Mouse (Mus musculus) frontal cortex, postnatal 36 days (tissue): ENCODE data around the gene Rtkn.
A peak's percentile ranks its signal among the peaks of the same experiment; 100 is the strongest.
"Not testable (repeated sequence)": the region's sequence is repeated elsewhere in the genome, so short reads cannot be mapped to it uniquely, and the experiment has no call there.

Experiments
- DNase-seq, 2 experiments: peaks; one replicate each; pipeline ENCODE4 v3.0.0; 2022; ENCODE audit warnings: low spot score in 2 of 2

Rtkn gene

DNA sequence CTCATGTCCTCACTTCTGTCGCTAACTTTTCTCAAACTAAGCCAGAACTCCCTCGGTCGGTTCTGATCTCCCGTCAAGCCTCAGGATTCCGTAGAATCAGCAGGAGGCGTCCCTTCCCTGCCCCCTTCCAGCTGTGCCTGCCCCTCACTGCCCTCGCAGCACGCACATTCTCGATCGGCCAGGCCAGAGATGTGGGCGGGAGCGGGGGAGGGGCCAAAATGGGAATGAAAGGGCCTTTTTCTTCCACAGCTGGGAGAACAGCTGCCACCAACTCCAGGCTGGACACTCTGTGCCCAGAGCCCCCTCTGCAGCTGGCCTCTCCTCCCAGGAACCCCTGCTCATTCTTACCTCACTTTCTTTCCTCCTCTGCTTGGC is 2.3 kb downstream of the Rtkn start:
- DNase-seq: peak; percentile 60

DNA sequence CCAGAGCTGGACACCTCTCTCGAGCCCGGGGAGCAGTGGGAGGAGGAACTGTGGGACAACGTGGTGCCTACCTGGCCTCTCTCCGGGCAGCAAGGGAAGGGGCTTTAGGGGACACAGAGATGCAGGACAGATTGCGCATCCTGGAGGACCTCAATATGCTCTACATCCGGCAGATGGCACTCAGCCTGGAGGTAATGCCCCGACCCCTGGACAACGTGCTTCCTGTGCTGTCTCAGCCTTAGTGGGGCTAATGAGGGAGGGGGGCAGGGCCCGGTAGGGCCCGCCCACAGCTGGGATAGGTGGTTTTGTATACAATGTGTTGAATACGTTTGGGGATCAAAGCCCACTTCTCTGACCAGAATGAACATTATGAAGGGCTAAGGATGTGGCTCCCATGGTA is 2.8 kb downstream of the Rtkn start:
- no peak for DNase-seq

DNA sequence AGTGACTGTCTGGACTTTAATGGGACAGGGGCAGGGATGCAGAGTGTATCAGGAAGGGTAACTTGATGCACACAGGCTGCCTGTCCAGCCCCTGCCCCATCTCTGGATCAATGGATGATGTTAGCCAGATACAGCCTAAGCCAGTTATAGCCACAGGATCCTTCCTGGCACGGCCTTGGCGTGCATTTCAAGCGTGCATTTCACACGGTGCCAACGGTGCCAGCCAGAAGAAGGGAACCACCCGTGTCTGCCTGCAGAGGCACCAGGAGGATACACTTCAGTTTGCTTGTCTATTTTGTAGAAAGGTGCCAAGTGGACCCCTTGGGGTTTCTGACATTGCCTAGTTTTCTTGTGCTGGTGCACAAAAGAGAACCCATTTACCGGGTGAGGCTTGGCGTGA is 4.8 kb downstream of the Rtkn start:
- DNase-seq: no peak

DNA sequence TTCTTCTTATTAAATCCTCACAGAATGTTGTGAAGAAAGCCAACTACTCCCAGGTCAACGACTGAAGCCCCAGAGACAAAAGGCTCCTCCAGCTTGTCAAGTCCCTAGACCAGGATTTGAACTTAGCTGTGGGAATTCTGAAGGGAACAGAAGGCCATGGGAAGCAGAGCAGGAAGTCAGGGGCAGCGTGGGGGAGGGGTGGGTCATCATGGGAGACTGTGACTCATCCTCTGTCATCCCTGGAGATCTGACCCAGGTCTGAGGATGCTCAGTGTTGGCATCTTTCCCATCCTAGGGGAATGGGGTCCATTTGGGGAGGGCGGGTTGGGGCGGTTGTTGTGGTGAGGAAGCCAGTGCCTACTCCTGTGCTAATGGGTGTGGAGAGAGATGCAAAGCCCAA is 6.4 kb downstream of the Rtkn start:
- no peak for DNase-seq

DNA sequence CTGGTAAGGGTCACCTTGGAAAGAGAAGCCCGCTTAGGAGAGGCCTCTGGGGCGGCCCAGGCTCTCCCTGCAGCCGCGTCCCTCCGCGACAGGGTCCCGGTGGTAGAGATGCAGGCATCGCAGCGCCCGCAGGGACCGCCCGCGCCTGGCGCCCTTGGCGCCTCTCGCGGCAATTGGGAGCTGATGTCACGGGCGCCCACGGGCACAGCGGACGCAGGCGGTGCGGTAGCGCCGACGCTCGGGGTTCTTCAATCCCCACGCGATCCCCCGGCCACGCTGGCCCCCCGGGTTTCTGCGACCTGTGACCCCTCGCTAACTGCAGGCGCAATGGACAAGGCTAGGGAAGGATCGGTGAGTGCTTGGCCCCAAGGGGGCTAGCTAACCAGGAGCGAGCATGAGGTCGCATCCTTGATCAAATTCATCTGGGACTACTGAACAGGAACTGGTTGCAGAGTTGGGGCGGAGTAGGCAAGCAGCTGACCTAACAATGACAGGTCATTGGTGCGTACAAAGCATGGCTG is 7.0 kb downstream of the Rtkn start:
- DNase-seq: peak; percentile 72 to 76

DNA sequence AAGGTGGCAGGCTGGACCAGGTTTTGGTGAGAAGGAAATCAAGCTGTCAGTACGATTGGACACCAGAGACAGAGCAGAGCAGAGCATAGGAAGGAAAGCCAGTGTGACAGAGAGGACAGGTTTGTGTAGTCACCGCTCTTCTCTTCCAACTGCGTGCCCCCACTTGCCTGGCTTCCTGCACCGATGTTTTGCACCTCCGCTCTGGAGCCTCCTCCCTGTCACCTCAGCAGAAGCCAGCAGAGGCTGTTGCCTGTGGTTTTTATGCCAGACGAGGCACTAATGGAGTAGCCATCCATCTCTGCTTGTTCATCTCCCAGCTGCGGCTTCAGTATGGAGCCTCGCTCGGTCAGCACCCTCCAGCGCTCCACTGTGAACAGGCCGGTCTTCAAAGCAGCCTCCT is 7.6 kb downstream of the Rtkn start:
- peak; percentile 51 to 55 for DNase-seq

DNA sequence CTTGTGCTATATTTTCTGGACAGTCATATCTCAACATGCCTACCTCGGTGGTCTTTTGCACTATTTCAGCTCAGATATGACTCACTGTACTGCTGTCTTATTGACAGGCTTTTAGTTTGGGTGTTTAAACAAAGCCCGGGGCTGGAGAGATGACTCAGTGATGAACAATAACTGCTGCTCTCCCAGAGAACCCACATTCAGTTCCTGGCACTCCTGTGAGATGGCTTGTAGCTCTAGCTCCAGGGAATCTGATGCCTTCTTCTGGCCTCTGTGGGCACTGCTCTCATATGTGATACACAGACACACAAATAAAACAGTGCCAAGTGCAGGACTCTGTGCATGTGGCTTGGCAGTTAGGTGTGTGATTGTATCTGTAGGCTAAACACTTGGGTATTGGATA is 9.9 kb downstream of the Rtkn start:
- DNase-seq: no peak

DNA sequence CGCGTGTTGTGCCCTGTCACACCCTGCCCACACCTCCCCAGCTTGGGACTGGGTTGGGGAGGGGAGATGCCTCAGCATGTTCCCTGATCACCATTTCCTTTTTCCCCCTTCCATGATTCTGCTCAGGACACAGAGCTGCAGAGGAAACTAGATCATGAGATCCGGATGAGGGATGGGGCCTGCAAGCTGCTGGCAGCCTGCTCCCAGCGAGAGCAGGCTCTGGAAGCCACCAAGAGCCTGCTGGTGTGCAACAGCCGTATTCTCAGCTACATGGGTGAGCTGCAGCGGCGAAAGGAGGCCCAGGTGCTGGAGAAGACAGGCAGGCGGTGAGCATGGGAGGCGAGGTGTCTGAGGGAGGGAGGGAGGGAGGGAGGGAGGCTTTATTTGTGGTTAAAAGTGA is 10.5 kb downstream of the Rtkn start:
- DNase-seq: no peak

DNA sequence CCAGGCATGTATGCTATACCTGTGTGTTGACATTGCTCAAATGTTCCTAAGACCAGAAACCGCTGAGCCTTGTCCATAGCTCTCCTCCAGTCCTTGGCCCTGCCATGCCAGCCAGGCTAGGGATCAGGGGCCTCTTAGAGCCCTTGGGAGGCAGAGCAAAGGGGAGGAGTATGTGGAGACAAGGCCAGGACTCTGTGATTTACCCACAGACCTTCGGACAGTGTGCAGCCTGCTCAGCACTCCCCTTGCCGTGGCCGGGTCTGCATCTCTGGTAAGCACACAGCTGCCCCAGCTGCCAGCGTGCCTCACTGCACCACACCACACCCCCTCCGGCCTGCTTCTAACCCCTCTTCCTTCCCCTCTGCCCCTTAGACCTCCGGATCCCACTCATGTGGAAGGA is 12.0 kb downstream of the Rtkn start:
- DNase-seq: no peak

DNA sequence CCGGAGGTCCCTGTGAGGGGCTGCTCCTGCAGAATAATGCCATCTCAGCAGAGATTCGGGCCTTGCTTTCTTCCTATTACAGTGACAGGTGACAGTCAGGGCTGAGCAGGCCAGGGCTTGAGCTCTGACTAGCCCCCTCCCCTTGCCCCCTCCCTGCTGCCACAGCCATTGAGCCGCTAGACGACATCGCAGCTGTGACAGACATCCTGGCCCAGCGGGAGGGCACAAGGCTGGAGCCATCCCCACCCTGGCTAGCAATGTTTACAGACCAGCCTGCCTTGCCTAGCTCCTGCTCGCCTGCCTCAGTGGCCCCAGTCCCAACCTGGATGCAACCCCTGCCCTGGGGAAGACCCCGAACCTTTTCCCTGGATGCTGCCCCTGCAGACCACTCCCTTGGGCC is 16.5 kb downstream of the Rtkn start:
- DNase-seq: no peak

DNA sequence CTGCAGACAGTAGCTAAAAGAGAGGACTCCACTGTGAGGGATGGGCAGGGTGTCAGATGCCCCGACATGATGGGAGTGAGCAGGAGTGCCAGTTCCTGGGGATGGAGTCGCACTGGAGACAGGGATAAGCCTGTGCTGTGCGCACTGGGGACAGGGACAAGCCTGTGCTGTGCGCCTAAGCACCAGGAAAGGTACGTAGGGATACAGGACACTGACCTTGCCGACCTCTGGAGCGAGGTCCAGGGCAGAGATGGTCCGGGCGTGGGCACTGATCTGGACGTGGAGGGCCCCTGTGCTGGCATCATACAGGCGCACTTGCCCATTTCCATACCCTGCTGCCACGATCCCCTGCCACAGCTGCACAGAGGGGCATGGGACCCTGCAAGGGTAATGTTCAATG is 17.8 kb downstream of the Rtkn start:
- no peak for DNase-seq

DNA sequence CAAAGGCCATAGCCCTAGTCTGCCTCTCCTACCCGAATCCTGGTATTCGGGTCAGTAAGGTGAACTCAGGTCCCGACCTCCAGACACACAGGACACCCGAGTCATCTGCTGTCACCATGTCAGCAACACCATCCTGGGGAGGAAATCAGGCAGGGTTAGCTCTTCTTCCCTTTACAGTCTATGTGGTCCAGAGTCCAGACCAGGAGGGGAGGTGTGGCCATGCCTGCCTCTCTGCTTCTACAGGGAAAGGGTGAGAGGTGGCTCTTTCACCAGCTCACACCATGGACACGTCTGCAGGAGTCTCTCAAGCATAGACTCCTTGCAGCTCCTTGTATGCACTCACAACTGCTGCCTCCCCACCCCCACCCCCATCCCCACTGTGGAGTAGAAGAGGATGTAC is 18.2 kb downstream of the Rtkn start:
- no peak for DNase-seq

DNA sequence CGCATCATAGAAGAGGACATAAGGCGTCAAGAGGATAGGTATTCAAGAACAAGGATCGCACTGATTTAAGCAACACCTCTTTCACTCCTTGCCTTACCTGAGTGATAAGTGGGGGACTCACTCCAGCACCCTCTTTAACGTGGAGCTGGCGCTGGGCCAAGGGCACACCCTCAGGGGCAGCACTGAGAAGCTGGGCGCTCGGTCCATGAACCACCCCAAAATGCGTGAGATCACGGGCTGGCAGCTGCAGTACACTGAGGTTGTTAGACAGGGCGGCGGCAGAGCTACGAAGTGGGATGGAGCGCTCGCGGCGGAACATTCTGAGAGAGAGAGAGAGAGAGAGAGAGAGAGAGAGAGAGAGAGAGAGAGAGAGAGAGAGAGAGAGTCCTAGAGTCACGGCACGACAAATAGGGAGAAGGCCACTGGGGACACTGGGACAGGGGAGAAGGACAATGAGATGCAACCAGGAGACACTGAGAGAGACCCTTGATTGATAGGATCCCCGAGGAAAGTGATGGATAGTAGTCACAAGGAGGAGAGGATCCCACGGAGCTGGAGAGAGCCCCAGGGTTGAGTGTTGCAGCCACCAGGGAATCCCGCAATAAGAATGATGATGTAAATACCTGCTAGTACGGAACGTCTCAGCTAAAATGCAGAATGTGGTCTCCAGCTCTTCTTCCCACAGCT is 20.4 kb downstream of the Rtkn start:
- DNase-seq: peak in 1 of 2 experiments; percentile 37

DNA sequence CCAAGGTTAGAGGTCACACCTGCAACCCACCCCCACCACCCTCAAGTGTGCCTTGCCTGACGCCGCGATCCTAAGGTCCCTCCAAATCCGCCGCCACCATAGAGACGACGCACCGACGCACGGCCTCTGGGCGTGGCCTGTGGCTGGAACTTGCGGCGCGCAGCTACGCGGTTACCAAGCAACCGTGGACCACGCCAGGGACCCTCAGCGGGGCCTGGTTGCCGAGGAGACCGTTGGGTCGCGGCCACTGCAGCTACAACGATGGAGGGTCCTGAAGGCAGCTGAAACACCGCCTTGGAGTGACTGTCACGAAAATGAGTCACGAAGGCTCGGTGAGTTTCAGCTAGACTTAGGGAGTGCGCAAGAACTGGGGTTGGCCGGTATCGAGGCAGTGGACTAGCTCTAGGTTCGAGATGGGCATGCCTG is 21.0 kb downstream of the Rtkn start, which contains the start of the genes Wdr54 and 1700003E16Rik:
TSS of gene Wdr54 (minus strand) at position 139 of the 426 bp plus-strand sequence.
TSS of gene 1700003E16Rik (plus strand) at position 146 of the 426 bp plus-strand sequence.
- DNase-seq: peak; percentile 79

DNA sequence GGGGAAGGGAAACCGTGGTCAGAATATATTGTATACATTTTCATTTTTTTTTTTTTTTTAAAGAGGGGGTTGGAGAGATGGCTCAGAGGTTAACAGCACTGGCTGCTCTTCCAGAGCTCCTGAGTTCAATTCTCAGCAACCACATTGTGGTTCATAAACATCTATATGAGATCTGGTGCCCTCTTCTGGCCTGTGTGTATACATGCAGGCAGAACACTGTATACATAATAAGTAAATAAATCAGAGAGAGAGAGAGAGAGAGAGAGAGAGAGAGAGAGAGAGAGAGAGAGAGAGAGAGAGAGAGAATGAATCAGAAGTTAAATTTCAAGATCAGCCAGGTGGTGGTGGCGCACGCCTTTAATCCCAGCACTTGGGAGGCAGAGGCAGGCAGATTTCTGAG is 24.2 kb downstream of the Rtkn start:
- not testable (repeated sequence) for DNase-seq

DNA sequence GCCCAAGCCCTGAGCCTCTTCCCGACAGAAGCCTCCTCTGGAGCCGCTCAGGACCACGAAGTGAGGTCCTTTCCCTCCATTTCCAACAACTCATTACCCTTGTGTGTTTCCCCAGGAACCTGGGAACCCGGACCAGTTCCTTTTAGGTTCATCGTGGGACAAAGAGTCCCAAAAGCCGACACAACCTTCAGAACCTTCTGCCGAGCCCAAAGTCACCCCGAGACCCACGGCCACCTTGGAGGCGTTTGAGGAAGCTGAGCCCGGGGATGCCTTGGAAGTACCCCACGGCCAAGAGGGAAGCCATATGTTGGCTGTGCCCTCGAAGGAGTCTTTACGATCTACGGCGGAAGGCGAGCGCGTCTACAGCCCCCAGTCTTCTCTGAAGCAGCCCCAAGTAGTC is 26.2 kb downstream of the Rtkn start:
- no peak for DNase-seq

DNA sequence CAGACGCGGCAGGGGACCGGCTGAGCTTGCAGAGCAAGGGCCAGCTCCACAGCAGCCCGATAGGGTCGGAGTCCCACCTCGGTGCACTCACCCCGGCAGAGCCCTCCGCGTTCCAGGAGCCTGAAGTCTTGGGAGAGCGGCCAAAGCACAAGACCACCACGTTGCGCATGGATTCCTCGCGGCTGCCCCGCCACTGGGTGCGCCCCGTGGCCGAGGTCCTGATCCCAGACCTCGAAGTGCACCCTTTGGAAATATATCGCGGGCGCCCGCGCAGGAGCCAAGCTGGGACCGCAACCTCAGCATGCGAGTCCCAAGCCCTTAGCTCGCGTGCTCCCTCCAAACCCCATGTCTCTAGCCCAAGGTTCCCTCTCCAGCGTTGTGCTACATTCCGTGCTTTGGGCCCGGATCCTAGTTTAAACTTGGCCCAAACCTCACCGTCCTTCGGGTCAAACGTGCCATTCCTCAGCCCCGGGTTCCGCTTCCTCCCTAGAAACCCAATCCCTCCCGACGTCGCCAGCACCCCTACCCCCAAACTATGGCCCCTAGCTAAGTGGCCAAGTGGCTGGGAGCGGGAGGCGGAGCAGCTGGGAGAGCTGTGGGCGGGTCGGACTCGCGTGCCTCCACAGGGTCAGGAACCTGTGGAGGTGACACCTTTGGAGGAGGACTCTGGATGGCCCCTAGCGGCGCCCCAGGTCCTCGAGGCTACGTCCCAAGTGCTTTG is 26.8 kb downstream of the Rtkn start:
- DNase-seq: no peak

DNA sequence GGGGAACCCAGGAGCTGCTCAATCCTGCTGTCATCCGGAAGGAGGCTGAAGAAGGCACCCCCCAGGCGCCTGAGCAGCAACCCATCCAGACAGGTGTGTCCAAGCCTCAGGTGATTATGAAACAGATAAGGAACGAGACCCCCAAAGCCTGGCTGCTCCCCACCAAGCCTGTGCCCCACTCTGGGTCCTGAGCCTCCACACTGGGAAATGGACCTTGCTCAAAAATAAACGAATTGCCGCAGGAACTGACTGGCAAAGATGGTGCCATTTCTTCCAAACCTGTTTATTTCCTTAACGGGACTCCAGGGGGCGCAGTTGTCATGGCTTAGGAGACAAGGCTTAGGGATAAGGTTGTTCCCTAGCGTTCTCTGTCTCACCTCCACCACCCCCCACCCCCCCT is 27.4 kb downstream of the Rtkn start:
- peak in 1 of 2 experiments; percentile 67 for DNase-seq

DNA sequence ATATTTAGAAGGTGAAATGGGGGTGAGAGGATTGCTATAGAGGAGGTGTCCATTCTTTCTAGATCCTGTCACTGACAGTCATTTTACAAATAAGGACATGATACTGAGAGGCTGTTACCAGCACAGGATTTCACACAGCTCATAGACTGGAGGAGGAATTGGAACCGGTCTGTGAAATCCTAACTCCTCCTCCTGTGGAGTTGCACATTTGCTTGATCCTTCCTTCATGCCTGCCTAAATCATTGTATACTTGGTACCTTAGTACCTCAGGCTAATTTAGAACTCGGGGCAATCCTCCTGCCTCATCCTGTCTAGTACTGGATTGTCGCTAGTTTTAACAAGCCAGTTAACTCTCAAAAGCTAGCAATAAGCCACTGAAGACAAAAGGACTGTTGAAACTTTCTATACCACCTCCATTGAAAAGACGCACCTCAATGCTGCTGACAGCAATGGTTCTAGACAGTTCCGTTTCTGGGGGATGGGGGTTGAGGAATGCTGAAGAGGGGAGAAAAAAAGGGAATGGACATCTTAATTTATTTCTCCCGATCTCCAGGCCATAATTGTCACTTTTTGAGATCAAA is 29.9 kb downstream of the Rtkn start:
- DNase-seq: no peak

DNA sequence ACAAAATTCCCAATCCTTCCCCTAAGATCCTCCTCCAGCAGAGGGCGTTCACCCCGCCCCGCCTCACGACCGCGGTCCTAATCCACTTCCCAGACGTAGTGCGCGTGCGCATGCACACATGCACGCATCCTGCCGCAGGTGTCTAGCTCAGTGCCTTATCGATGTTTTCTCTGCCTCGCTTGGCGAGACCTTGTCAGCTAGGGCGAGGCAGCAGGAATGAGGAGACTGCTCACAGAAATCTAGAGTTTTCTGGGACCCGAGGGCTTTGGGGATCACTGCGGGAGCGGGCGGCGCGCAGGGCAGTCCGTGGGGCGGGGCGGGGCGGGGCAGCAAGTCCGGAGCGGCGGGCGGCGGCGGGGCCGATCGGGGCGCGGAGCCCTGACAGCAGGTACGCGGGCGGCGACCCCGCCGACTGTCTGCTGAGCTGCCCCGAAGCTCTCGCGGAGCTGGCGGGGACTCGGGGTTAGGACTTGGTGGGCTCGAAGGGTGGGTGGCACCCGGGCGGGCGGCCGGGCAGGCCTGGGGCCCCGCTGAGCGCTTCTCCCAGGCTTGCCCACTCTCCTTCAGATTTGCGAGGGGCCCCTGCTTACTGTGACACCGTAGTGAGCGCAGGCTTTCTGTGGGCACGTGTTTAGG is 30.5 kb downstream of the Rtkn start, which contains the start of gene Dctn1:
TSS of gene Dctn1 (plus strand) at position 314 of the 636 bp plus-strand sequence.
- DNase-seq: peak; percentile 93 to 96

DNA sequence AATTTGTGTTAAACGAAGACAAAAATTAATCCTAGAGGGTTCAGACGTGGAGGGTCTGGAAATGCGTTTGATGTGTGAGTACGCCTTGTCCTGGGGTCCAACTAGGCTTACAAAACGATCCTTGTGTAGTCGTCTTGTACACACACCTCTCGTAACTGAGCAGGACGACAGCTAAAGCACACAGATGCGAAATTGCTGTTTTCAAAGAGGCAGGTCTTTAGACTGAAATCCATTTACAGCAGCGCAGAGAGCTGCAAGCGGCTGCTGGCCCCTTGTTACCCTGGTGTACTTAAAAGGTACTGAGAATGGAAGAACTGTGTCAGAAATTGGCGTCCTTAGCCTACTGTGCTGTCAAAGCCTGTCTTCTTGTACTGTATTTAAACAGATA is 31.0 kb downstream of the Rtkn start:
- DNase-seq: peak in 1 of 2 experiments; percentile 28

DNA sequence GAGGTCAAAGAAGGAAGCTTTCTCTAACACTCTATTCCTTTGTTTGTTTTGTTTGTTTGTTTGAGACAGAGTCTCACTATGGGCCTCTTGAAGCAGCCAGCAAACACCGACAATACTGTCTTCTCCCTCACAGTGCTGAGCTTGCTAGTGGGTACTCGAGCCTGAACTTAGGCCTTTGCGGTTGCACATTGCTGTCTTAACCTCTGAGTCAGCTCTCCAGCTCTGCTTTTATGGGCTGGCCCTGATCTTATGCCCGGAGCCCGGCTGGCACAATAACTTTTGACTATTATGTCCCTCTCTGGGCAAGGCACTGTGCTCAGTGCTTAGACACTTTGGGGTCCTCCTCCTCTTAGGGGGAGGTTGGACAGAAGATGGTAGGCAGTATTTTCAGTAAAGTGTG is 34.6 kb downstream of the Rtkn start:
- DNase-seq: no peak
